Mouse (Mus musculus) CD8-positive naive resting alpha-beta T cell, adult 2 months (primary cell): ENCODE data around the gene Olfr826.
"Not testable (repeated sequence)": the region's sequence is repeated elsewhere in the genome, so short reads cannot be mapped to it uniquely, and the experiment has no call there.

ENCODE experiments used
- DNase-seq, 2 experiments: peaks; one replicate each; pipeline ENCODE4 v3.0.0; 2022; ENCODE audit warnings: low read depth in 2 of 2, low spot score in 2 of 2

Olfr826 gene

DNA sequence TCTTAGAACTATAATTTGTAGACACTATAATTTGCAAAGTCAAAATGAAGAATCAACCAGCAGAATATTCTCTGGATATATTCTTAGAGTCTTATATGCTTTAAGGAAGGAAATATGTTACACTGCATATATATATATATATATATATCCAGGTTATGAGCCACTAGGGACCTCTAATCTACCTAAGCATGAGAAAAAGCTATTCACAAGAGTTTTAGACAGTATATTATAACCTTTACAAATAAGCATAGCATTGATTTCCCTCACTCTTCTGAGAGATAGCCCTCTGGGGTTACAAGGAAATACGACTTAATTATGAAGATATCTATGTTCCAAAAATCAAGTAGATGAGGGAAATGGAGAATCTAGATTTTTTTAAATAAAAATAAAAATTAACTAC lies at the start of gene Olfr826:
Gene Olfr826 (minus strand): TSS at position 101 of the 400 bp plus-strand sequence.
- DNase-seq: no peak

DNA sequence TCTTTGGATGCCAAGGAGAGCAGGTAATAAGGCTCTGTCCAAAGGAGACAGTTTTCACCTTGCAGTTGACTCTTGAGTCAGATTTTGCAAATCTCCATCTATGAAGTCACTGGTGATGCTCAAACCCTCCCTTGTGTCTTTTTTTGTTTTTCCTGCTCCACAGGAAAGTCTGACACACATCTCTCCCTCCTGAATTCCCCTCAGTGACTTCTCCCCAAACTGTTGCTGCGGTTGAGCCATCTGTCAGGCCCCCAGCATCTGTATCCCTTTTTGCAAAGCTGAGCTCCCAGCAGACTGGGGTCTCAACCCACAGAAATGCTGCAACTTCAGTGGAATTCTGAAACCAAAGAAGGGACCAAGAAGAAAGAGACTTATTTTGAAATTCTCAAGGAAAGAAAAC lies 48.1 kb upstream of the Olfr826 start:
- no peak for DNase-seq

DNA sequence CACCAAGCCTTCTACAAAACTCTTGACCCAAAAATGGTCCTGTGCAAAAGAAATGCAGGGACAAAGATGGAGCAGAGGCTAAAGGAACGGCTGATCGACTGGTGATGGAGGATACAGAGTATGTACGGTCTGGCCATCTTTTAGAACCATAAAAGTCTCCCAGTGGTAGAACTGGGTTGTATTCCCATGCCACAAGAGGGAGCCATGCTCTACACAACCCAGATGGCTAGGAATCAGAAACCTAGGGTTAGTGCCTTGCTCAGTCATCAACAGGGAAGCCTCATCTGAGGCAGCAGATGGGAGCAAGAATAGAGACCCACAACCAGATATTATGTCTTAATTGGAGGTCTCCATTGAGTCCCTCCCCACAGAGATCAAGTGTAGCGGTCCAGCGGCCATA lies 45.6 kb upstream of the Olfr826 start:
- no peak for DNase-seq

DNA sequence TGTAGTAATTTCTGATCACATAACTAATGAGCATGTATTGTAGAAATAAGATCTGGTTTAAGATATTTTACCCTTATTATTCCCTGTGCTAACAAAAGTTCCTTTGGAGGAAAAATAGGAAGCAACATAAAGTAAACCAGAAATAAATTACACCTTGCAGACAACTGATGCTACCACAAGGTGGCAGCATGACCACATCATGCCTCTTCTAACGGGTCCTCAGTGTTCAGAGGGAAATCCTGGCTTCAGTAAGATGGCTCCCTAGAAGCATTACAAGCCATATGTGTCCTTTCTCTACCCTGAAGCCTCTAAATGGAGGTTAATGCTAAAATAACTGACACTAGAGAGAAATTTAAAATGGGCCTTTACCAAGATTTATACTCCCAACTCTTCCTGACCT lies 44.3 kb upstream of the Olfr826 start:
- DNase-seq: peak; percentile 4 to 28

DNA sequence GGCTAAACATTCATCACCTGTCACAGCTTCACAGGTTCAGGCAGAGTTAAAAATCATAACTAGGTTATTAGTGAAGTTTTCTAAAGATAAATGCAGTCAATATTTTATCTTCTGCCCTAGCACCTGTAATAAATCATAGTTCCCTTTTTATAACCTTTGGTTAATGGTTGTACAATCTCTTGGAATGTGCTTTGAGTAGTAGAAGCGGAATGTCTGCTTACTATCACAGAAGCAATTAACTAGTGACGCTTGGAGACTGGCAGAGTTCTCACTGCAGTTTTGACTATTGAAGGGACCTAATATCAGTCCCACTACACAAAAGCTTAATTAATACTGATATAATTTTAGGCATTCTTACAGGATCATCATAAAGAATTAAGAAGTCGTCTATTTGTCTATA lies 41.0 kb upstream of the Olfr826 start:
- DNase-seq: no peak

DNA sequence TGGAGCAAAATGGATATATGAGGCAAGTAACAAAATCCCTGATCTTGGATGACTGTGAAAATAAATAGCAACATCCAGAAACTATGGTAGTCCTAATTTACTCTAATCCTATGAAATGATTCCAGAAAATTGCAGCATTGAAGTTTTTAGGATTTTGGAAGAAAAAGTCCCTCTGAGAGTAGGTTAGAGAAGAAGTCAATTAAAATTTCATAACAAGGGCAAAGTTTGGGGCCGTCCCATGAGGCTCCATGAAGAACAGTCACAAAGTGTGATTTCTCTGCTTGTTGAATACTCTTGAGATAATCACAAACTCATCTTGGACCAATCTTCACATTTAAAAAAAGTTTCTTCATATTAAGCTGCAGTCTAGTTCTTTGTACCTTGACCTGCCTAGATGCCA lies 30.3 kb upstream of the Olfr826 start, which contains the start of gene Olfr827:
Gene Olfr827 (minus strand): TSS at position 101 of the 400 bp plus-strand sequence.
- no peak for DNase-seq

DNA sequence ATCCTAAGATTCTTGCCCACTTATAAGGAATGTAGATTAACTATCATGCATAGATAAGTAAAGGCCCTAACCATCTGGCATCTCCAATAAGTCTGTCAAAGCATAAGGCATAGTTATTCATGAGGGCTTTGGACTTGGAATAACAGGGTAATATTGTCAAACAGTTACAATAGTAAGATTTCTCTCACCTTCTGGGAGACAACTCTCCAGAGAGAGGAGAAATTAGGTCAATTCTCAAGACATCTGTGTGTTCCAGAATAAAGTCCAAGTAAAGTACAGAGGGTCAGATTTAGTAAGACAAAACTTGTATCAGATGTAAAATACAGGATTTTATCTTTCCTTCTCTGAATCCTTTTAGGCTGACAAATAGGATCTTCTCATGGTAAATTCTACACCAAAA lies 17.3 kb downstream of the Olfr826 start, which contains the start of gene Olfr825:
Gene Olfr825 (minus strand): TSS at position 101 of the 400 bp plus-strand sequence.
- no peak for DNase-seq

DNA sequence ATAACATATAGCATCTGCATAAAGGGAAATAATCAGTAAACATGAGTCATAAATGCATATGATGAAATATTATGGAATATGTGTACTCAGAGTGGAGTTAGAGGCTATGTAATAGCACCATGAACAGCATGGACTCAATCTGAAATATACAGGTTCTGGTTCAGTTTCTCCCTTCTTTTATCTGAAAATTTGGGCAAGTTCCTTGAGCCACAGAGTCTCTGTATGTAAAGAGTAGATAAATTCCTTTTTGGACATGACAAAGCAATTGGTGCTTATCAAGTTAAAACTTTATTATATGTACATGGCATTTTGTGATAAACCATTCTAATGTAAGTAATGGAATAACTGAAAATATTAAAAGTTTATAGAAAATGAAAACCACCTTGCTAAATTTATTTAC lies 18.8 kb downstream of the Olfr826 start:
- DNase-seq: no peak

DNA sequence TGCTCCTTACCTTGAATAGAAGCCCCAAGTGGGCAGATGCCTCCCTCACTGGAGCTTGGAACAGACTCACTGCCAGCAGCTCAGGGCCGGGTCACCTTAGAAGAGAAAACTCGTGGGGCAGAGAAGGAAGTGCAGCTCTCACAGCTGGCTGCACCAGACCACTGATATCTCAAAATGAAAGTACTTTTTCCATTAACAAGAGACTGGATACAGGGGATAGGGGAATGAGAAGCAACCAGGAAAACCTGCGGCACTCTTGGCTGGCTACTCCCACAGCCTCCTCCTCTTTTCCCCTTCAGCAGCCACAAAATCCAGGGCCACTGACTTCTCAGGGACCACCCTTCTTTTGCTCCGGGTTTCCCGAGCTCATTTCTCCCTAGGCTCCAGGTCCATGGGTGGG lies 39.9 kb downstream of the Olfr826 start:
- DNase-seq: no peak

DNA sequence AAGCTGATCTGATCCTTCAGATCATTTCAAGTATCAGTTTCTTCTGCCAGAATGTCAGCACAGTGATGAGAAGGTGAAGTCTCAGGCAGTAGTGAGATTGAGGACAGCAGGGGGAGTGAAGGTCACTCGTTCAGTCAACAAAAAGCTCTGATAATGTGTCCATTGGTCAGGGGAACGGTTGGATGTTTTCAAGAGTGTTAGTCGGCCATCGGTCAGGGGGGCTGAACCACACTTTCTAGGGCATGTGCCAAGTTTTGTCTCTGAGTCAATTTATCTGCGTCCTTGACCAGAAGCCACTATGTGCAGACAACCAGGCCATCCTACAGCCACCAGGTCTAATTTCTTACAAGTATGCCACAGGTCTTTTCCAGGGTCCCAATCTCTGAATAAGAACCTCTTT lies 41.5 kb downstream of the Olfr826 start:
- DNase-seq: not testable (repeated sequence)

DNA sequence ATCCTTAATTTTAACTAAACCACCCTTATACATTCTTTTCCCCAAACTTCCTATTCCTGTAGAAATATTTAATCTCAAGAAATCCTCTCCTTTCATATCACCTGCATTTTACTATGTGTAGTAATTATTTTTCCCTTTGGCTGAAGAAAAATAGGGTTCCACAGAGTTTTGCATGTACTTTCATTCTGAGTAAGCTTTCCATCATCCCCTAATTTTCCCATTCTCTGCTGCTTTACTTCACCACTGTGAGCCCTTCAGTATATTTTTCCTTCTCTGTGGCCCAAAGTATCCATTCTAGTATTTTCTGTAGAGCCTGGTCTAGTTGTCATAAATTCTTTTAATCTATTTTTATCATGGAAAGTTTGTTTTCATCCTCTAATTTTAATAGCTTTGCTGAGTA lies 49.2 kb downstream of the Olfr826 start:
- no peak for DNase-seq

DNA sequence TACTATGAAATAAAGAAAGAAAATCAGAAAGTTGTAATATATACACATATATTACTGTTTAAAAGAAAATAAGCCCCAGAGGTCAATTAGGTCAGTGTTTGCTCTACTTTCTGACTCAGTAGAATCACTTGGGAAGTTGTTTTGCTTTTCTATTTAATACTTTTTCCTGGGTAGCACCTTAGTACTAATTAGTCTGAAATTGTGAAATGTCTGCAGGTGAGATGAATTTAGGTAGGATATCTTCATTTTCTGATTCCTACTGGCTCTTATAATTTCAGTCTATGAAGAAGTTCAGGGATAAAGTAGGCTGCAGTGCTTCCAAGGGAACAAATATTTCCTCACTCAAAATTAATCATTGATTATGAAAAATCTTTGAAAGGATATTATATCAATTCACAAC lies 54.1 kb downstream of the Olfr826 start, which contains the start of gene Olfr824:
Gene Olfr824 (minus strand): TSS at position 101 of the 400 bp plus-strand sequence.
- DNase-seq: not testable (repeated sequence)
